Mouse (Mus musculus): ENCODE results near the gene Commd7.
A peak's percentile ranks its signal among the peaks of the same experiment; 100 is the strongest.

The Commd7 gene

DNA sequence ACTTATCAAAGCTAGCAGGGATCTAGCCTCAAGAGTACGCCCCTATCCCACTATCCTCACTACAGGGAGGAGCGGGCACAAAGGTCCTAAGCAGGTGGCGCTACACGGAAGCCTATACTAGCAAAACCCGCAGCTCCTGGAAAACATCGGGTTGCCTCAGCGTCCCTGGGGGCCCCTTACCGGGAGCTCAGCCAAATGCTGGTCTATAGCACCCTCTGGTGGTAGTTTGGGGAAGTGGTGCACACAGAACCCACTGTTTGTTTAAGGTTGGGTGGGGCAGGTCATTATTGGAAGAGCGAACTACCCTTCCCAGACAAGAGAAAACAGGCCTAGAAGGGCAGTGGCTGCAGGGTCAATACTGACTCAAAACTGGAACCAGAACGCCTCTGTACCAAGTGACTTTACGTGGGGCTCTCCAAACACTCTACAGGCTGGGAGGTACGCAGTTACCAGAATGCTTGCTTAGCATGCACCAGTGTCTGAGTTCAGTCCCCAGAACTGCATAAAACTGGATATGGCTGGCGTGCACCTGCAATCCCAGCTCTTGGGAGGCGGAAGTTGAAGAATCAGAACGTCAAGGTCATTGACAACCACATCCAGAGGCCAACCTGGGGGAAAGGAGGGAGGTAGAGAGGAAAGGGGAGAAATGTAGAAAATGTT, 45.9 kb downstream of the Commd7 start:
- peak in 1 of 2 experiments; percentile 84 for DNase-seq (ENCODE audit: low spot score in 2 of 2)

DNA sequence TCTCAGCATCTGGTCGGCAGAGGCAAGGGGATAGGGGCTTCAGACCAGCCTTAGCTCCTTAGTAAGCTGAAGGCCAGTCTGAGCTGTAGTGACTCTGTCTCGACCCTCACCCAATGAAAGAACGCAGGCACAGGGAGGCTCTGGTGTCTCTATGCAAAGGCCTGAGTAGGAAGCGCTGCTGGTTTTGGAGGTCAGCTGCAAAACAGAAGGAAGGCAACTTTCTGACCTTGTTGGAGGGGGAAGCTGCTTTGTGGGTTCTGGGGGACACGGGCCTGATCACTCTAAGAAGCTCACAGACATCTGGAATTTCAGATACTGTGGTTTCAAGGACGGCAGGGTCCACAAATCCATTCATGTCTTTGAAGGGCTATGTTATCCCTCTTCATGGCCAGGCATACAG, 46.6 kb downstream of the Commd7 start:
- no peak for DNase-seq (ENCODE audit: low spot score in 2 of 2)

DNA sequence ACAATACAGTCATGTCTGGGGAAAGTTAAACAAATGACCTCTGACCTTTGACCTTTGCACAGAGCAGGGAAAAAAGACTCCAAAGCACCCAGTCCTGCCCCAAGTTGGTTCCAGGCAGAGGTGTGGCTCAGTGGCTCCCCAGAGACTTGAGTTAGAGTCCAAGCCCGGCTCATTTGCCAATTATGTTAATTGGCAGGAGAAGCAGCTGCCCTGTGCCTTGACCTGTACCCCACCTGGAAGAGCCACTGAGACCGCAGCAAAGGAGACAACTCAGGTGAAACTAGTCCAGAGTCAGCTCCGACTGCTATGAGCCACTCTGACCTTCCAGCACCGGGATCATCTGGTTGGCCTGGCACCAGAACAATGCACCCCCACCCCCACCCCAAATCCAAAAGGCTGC, 48.2 kb downstream of the Commd7 start:
- no peak for DNase-seq (ENCODE audit: low spot score in 2 of 2)

GRCm38 (mm10) chr2:153583641-153584049, 48.9 kb downstream of the Commd7 start:
- no peak for DNase-seq (ENCODE audit: low spot score in 2 of 2)

- no peak for DNase-seq (ENCODE audit: low spot score in 2 of 2)
These were observed 49.5 kb downstream of the Commd7 start for GRCm38 (mm10) chr2:153582876-153583585.

GRCm38 (mm10) chr2:153581416-153581815, 51.2 kb downstream of the Commd7 start:
- no peak for DNase-seq (ENCODE audit: low spot score in 2 of 2)

DNA sequence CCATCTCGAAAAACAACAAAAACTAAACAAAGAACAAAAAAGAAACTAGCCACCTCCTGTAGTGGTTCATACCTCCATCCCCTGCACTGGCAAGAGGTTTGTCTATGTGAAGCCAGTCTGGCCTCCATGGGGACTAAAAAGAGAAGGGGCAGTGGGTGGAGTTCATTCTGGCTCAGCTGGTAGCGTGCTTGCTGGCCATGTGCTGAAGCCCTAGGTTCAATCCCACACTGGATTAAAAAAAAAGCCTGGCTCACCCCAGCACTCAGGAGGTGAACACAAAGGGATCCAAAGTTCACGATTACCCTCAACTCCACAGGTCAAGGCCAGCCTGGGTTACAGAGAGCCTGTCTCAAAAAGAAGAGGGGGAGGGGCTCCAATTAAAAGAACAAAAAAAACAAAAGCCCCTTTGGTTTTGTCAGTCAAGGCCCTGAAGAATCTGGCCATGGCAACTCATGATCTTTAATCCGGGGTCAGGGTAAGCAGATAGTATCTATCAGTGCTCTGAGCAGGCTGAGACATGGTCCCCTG, 52.1 kb downstream of the Commd7 start:
- DNase-seq (ENCODE audit: low spot score in 2 of 2): no peak

DNA sequence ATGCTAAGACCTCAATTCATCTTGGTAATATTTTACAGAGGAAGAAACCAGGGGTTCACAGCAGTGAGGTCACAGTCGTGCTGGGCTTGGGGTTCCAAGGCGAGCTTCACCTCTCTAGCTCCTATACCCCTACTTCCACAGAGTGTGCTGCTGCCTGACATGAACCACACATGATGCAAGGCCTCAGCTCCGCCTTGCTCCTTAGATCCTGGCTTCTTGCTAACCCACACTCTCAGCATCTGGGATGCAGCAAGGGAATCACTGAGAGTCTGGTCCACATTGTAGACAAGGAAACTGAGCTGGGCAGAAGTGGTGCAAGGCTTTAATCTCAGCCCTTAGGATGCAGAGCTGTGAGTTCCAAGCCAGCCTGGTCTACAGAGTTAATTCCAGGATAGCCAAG, 52.5 kb downstream of the Commd7 start:
- no peak for DNase-seq (ENCODE audit: low spot score in 2 of 2)

DNA sequence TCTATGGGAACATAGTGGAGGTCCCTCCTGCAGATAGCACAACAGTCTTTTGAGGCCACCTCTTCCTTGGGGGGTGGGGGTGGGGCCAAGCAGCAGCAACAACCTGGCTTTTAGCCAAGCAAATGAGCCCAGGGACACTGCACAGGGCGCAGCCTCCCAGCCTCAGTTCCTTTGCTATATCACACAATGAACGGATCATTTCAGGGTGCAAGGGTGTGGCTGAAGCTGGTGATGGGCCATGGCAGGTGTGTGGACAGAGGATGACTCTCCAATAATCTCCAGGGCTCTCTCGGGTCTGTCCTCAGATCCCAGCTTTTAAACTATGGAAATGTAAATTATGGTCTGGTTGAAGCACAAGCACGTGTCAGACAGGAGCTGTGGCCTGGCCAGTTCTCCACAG, 55.5 kb downstream of the Commd7 start:
- DNase-seq (ENCODE audit: low spot score in 2 of 2): no peak

- no peak for DNase-seq (ENCODE audit: low spot score in 2 of 2)
These were observed 56.4 kb downstream of the Commd7 start for GRCm38 (mm10) chr2:153576150-153576549.

GRCm38 (mm10) chr2:153575554-153575953, 57.0 kb downstream of the Commd7 start:
- no peak for DNase-seq (ENCODE audit: low spot score in 2 of 2)

GRCm38 (mm10) chr2:153573101-153573500, 59.5 kb downstream of the Commd7 start:
- no peak for DNase-seq (ENCODE audit: low spot score in 2 of 2)

- no peak for DNase-seq (ENCODE audit: low spot score in 2 of 2)
These were observed 64.0 kb downstream of the Commd7 start for GRCm38 (mm10) chr2:153568541-153568940.

- DNase-seq (ENCODE audit: low spot score in 2 of 2): no peak
These were observed 64.6 kb downstream of the Commd7 start for GRCm38 (mm10) chr2:153568013-153568412.
